Mouse (Mus musculus) heart, postnatal 0 days (tissue): ENCODE data around the gene Galnt9.

Experiments used
- CTCF ChIP-seq: IDR thresholded peaks from 2 replicates; pipeline ENCODE4 v1.5.1; 2016; ENCODE audit warnings: antibody characterized with exemption, control low read depth, low read depth
- EP300 ChIP-seq: IDR thresholded peaks from 2 replicates; pipeline ENCODE4 v1.6.1; 2016; ENCODE audit warnings: antibody characterized with exemption, low read depth

DNA sequence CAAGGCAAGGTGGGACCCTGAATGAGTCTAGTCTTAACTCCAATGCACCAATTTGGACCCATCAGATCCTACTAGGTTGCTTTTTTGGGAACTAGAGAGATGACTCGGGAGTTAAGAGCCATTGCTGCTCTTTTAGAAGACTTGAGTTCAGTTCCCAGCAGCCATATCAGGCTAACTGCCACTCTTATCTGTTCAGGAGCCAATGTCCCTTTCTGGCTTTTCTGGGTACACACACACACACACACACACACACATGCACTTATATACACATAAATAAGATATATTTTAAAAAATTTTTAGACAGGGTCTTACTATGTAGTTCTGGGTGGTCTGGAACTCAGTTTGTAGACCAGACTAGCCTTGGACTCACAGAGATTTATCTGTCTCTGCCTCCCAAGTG lies 9.8 kb upstream of the Galnt9 start:
- no peak for TF ChIP-seq EP300
- no peak for TF ChIP-seq CTCF
